Mouse (Mus musculus): ENCODE results near the gene Mecom. TPM values are rescaled to one million over a fixed set of nuclear protein-coding genes. Genes with fewer than 3 reads are reported as not detected.

The Mecom gene
- polyA plus RNA-seq, 1 experiment from 2014 or later: 7.0 TPM

DNA sequence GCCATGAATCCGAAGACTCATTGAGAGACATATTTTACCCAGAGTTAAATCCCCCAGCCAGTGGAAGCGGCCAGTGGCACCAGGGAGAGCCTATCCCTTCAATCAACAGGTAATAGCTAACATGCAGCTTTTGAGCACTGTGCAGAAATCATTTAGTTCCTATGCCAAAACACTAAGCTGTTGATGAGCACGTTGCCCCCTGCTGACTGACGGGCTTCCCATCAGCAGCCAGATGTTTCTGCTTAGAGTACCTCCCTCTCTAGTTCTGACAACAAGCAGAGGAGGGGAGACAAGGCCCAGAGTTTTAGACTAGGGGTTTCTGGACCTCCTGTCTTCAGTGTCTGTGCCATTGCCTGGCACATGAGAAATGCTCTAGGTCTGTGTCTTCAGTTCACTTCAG is 239.7 kb downstream of the Mecom start:
- Histone ChIP-seq H3K9ac (ENCODE audit: low read depth, low read length) (no peak overlapping the region), H3K36me3 (ENCODE audit: control insufficient read depth, insufficient read depth, low read length) (no peaks in the 10 kb centered on the region), H3K4me2 (ENCODE audit: low read length) (no peak overlapping the region), H3K4me3 (ENCODE audit: low read length) (no peak overlapping the region), H3K4me1 (ENCODE audit: control insufficient read depth, insufficient read depth, low read depth, low read length) (no peaks in the 10 kb centered on the region), H3K27me3 (replicated peaks; ENCODE audit: control insufficient read depth, insufficient read depth, low read length) (no peaks in the 10 kb centered on the region), H3K27ac (ENCODE audit: low read depth, low read length) (no peak overlapping the region), H3K9me3 (ENCODE audit: control insufficient read depth, low read length) (no peaks in the 10 kb centered on the region)
- no peak for ATAC-seq
- WGBS: 61% methylated on average over 4 of the region's 4 CpGs

DNA sequence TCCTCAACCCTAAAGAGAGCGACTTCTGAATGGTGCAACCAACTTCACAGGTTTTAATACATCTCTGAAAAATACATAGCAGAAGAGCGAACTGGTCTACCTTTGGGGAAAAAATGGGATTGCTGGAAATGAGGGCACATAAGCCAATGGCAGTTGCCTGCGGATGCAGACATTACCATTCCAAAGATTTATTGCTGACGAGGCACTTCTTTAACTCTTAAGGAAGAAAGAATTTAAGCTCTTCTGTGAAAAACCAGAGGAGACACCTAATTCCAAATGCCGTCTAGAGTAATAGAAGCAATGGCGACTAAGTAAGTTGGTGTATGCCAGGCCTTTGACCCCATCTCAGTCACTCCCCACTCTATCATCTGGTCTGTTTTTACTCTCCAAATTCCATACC is 240.2 kb downstream of the Mecom start:
- no peak for ATAC-seq
- H3K27me3 ChIP-seq (replicated peaks; ENCODE audit: control insufficient read depth, insufficient read depth, low read length): no peaks in the 10 kb centered on the region
- H3K27ac ChIP-seq (ENCODE audit: low read depth, low read length): no peak overlapping the region
- no peaks in the 10 kb centered on the region for H3K4me1 ChIP-seq (ENCODE audit: control insufficient read depth, insufficient read depth, low read depth, low read length)
- H3K36me3 ChIP-seq (ENCODE audit: control insufficient read depth, insufficient read depth, low read length): no peaks in the 10 kb centered on the region
- no peak overlapping the region for H3K9ac ChIP-seq (ENCODE audit: low read depth, low read length)
- 94% methylated on average over 6 of the region's 6 CpGs for whole genome bisulfite sequencing
- no peak overlapping the region for H3K4me3 ChIP-seq (ENCODE audit: low read length)
- no peak overlapping the region for H3K4me2 ChIP-seq (ENCODE audit: low read length)
- H3K9me3 ChIP-seq (ENCODE audit: control insufficient read depth, low read length): no peaks in the 10 kb centered on the region

DNA sequence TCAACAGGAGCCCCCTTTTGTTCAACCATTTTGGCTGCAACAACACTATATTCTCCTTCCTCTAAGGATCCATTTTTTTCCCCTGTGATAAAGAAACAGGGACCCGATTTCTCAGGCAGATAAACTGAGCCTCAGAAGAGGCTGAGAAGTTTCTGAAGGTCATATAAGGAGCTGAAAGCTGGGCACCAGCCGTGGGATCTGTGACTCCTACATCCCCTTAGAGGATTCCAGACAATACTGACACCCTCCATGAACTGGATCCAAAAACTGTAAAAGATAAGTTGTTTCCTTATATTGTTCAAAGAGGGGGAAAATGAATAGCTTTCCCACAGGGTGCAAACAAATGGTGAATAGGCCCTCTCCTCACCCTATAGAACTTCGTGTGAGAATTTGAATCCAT is 241.7 kb downstream of the Mecom start:
- Histone ChIP-seq H3K4me3 (ENCODE audit: low read length) (no peak overlapping the region), H3K36me3 (ENCODE audit: control insufficient read depth, insufficient read depth, low read length) (no peaks in the 10 kb centered on the region), H3K9me3 (ENCODE audit: control insufficient read depth, low read length) (no peaks in the 10 kb centered on the region), H3K27ac (ENCODE audit: low read depth, low read length) (no peak overlapping the region), H3K4me1 (ENCODE audit: control insufficient read depth, insufficient read depth, low read depth, low read length) (no peaks in the 10 kb centered on the region), H3K4me2 (ENCODE audit: low read length) (no peak overlapping the region), H3K27me3 (replicated peaks; ENCODE audit: control insufficient read depth, insufficient read depth, low read length) (no peaks in the 10 kb centered on the region), H3K9ac (ENCODE audit: low read depth, low read length) (no peak overlapping the region)
- ATAC-seq: no peak
- 57% methylated on average over 3 of the region's 3 CpGs for WGBS

DNA sequence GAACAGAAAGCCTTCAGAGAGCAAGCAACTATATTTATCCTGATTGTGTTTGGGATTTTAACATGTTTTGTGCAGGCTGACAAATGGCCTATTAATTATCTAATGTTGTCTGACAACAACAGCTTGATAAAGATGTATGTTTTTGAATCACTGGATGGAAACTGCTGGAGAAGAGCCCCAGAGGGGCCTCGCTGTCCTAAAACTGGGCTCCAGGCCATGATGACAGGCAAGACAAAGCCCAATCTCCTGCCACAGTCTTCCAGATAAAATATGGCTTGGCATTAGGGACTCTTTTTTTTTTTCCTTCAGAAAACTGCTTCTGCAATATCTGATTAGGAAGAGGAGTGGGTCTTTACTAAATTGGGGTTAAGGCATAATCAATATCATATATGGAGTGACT is 248.3 kb downstream of the Mecom start:
- no peaks in the 10 kb centered on the region for H3K4me1 ChIP-seq (ENCODE audit: control insufficient read depth, insufficient read depth, low read depth, low read length)
- no peak overlapping the region for H3K9ac ChIP-seq (ENCODE audit: low read depth, low read length)
- no peak overlapping the region for H3K27ac ChIP-seq (ENCODE audit: low read depth, low read length)
- no peaks in the 10 kb centered on the region for H3K27me3 ChIP-seq (replicated peaks; ENCODE audit: control insufficient read depth, insufficient read depth, low read length)
- no peak overlapping the region for H3K4me2 ChIP-seq (ENCODE audit: low read length)
- H3K4me3 ChIP-seq (ENCODE audit: low read length): no peak overlapping the region
- ATAC-seq: peak; percentile 28; the same call in 1 of the 2 replicates
- no peaks in the 10 kb centered on the region for H3K9me3 ChIP-seq (ENCODE audit: control insufficient read depth, low read length)
- WGBS: 17% methylated on average over 1 of the region's 1 CpGs
- H3K36me3 ChIP-seq (ENCODE audit: control insufficient read depth, insufficient read depth, low read length): no peaks in the 10 kb centered on the region

DNA sequence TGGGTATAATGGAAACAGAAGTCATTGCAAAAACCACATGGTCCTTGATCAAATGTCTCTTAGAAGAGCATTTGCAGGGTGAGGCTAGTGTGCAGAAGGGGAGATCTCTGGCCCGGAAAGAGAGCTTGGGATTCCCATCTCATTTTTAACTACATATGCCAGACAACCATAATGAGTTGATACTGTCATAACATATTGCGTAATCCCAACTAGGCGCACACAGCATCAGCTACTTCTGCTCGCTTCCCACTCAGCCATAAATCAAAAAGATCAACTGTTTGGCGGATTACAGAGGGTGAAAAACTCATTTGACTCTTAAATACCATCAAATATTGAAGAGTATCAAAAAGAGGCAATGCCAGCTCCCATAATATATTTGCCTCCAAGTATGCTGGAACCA is 253.4 kb downstream of the Mecom start:
- no peak overlapping the region for H3K27ac ChIP-seq (ENCODE audit: low read depth, low read length)
- no peaks in the 10 kb centered on the region for H3K4me1 ChIP-seq (ENCODE audit: control insufficient read depth, insufficient read depth, low read depth, low read length)
- no peak overlapping the region for H3K4me3 ChIP-seq (ENCODE audit: low read length)
- H3K27me3 ChIP-seq (replicated peaks; ENCODE audit: control insufficient read depth, insufficient read depth, low read length): no peaks in the 10 kb centered on the region
- 80% methylated on average over 5 of the region's 5 CpGs for WGBS
- H3K9ac ChIP-seq (ENCODE audit: low read depth, low read length): no peak overlapping the region
- no peaks in the 10 kb centered on the region for H3K36me3 ChIP-seq (ENCODE audit: control insufficient read depth, insufficient read depth, low read length)
- ATAC-seq: no peak
- H3K9me3 ChIP-seq (ENCODE audit: control insufficient read depth, low read length): no peaks in the 10 kb centered on the region
- H3K4me2 ChIP-seq (ENCODE audit: low read length): no peak overlapping the region

DNA sequence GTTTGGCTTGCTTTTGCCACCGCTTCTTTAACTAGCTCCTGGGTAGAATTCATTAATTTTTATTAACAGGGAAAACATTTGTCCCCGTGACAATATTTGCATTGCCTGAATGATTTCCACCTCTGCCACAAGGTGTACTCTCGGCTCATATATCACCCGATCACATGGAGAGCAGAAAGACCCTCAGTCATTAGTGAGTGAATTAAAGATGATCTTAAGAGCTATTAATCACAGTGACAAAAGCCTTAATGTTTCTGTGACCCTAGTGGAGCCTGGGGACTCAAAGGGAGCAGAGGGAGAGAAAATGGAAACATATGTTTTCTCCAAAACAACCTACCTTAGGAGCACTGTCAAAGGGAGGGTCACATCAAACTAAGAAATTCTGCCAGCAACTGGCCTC is 261.3 kb downstream of the Mecom start:
- H3K36me3 ChIP-seq (ENCODE audit: control insufficient read depth, insufficient read depth, low read length): no peaks in the 10 kb centered on the region
- H3K9me3 ChIP-seq (ENCODE audit: control insufficient read depth, low read length): no peaks in the 10 kb centered on the region
- no peak overlapping the region for H3K9ac ChIP-seq (ENCODE audit: low read depth, low read length)
- no peak; the same call in 1 of the 2 replicates for ATAC-seq
- no peak overlapping the region for H3K4me3 ChIP-seq (ENCODE audit: low read length)
- no peak overlapping the region for H3K4me2 ChIP-seq (ENCODE audit: low read length)
- H3K27ac ChIP-seq (ENCODE audit: low read depth, low read length): no peak overlapping the region
- no peaks in the 10 kb centered on the region for H3K27me3 ChIP-seq (replicated peaks; ENCODE audit: control insufficient read depth, insufficient read depth, low read length)
- no peaks in the 10 kb centered on the region for H3K4me1 ChIP-seq (ENCODE audit: control insufficient read depth, insufficient read depth, low read depth, low read length)
- WGBS: 33% methylated on average over 4 of the region's 4 CpGs

DNA sequence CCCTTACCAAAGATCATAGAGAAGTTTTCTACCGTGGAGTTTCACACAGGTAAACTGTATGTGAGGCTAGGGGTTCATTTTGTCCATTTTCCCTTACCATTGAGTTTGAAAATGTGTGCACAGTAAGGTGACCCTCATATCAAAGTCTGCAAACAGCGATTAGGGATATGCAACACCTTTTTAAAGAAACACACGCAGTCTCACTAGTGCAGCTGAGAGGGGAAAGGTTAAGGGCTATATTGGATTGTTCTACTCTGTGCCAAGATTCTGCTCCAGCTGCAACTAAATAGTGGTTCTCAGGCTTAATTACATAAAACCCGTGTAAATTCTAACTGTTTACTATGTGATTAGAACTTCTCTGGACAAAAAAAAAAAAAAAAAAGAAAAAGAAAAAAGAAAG is 263.7 kb downstream of the Mecom start:
- Histone ChIP-seq H3K27me3 (replicated peaks; ENCODE audit: control insufficient read depth, insufficient read depth, low read length) (no peaks in the 10 kb centered on the region), H3K4me2 (ENCODE audit: low read length) (no peak overlapping the region), H3K36me3 (ENCODE audit: control insufficient read depth, insufficient read depth, low read length) (no peaks in the 10 kb centered on the region), H3K4me3 (ENCODE audit: low read length) (no peak overlapping the region), H3K9ac (ENCODE audit: low read depth, low read length) (no peak overlapping the region), H3K27ac (ENCODE audit: low read depth, low read length) (no peak overlapping the region), H3K9me3 (ENCODE audit: control insufficient read depth, low read length) (no peaks in the 10 kb centered on the region), H3K4me1 (ENCODE audit: control insufficient read depth, insufficient read depth, low read depth, low read length) (no peaks in the 10 kb centered on the region)
- WGBS: 82% methylated on average over 4 of the region's 4 CpGs
- no peak for ATAC-seq

DNA sequence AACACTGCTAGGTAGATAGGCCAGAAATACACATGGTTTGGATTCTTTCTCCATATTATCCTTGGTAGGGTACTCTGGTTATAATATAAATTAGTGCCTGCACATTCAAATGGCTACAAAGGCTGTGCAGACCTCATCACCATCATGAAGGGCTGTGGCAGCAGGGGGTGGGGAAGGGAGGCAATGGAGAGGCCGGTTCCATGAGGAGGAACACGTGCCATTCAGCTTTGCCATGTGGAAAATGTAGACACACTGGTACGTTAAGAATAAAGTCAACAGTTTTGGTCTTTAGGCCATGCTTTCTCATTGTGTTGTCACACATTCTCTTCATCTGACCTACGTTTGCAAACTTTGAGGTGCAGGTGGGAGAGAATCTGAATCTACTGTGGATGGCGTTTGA is 264.2 kb downstream of the Mecom start:
- H3K9ac ChIP-seq (ENCODE audit: low read depth, low read length): no peak overlapping the region
- no peaks in the 10 kb centered on the region for H3K4me1 ChIP-seq (ENCODE audit: control insufficient read depth, insufficient read depth, low read depth, low read length)
- no peaks in the 10 kb centered on the region for H3K27me3 ChIP-seq (replicated peaks; ENCODE audit: control insufficient read depth, insufficient read depth, low read length)
- H3K4me2 ChIP-seq (ENCODE audit: low read length): no peak overlapping the region
- no peak for ATAC-seq
- 91% methylated on average over 5 of the region's 5 CpGs for WGBS
- no peak overlapping the region for H3K4me3 ChIP-seq (ENCODE audit: low read length)
- no peaks in the 10 kb centered on the region for H3K36me3 ChIP-seq (ENCODE audit: control insufficient read depth, insufficient read depth, low read length)
- no peak overlapping the region for H3K27ac ChIP-seq (ENCODE audit: low read depth, low read length)
- H3K9me3 ChIP-seq (ENCODE audit: control insufficient read depth, low read length): no peaks in the 10 kb centered on the region

DNA sequence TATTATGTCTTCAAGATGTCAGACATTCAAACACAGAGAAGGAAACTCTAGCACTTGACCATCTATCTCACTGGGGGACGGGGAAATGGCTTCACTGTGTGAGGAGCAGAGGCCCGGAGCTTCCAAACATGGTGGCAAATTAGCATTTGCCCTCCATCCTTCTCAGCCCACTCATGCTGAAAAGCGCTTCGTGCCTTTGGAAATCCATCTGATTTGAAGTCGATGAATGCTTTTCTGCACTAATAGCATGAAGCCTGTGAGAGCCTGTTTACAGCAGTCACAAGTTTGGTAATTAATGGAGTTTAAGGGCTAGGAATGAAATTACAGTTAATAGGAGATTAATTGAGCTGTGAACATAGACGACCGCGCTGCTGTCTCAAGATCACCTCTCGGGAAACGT is 270.2 kb downstream of the Mecom start:
- H3K4me2 ChIP-seq (ENCODE audit: low read length): no peak overlapping the region
- H3K27me3 ChIP-seq (replicated peaks; ENCODE audit: control insufficient read depth, insufficient read depth, low read length): no peaks in the 10 kb centered on the region
- WGBS: 60% methylated on average over 10 of the region's 10 CpGs
- H3K4me3 ChIP-seq (ENCODE audit: low read length): no peak overlapping the region
- no peak overlapping the region for H3K9ac ChIP-seq (ENCODE audit: low read depth, low read length)
- no peaks in the 10 kb centered on the region for H3K9me3 ChIP-seq (ENCODE audit: control insufficient read depth, low read length)
- H3K27ac ChIP-seq (ENCODE audit: low read depth, low read length): no peak overlapping the region
- no peaks in the 10 kb centered on the region for H3K36me3 ChIP-seq (ENCODE audit: control insufficient read depth, insufficient read depth, low read length)
- H3K4me1 ChIP-seq (ENCODE audit: control insufficient read depth, insufficient read depth, low read depth, low read length): no peaks in the 10 kb centered on the region
- ATAC-seq: no peak

DNA sequence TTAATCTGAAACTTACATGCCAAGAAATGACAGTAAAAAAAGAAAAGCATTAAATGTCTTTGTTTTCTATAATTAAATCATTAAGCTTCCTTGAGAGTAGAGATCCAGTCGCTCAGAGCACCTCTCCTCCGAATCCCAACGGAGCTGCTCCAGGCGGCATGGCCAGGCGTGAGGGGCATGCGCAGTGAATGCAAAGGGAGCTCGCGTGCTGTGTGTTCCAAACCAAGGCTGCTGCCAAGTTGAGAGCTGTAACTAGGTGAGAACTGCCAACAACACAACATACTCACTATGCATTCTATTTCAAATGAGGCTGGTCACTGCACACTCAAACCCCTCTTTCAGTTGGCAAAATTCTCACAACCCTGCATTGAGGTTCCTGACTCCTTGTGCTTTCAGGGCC is 271.7 kb downstream of the Mecom start:
- Histone ChIP-seq H3K4me3 (ENCODE audit: low read length) (no peak overlapping the region), H3K27ac (ENCODE audit: low read depth, low read length) (no peak overlapping the region), H3K4me2 (ENCODE audit: low read length) (no peak overlapping the region), H3K9me3 (ENCODE audit: control insufficient read depth, low read length) (no peaks in the 10 kb centered on the region), H3K27me3 (replicated peaks; ENCODE audit: control insufficient read depth, insufficient read depth, low read length) (no peaks in the 10 kb centered on the region), H3K4me1 (ENCODE audit: control insufficient read depth, insufficient read depth, low read depth, low read length) (no peaks in the 10 kb centered on the region), H3K36me3 (ENCODE audit: control insufficient read depth, insufficient read depth, low read length) (no peaks in the 10 kb centered on the region), H3K9ac (ENCODE audit: low read depth, low read length) (no peak overlapping the region)
- peak; percentile 30; the same call in 1 of the 2 replicates for ATAC-seq
- 73% methylated on average over 8 of the region's 8 CpGs for WGBS
